Mouse (Mus musculus) liver, embryonic 14.5 days (tissue): Measurements from ENCODE around the gene Tas2r115.

ENCODE experiments used
- CTCF ChIP-seq: IDR thresholded peaks from 2 replicates; pipeline ENCODE4 v1.5.1; 2016; ENCODE audit warnings: antibody characterized with exemption, low read depth, control low read depth
- EP300 ChIP-seq: IDR thresholded peaks from 2 replicates; pipeline ENCODE4 v1.6.1; 2016; ENCODE audit warnings: antibody characterized with exemption, low read depth

DNA sequence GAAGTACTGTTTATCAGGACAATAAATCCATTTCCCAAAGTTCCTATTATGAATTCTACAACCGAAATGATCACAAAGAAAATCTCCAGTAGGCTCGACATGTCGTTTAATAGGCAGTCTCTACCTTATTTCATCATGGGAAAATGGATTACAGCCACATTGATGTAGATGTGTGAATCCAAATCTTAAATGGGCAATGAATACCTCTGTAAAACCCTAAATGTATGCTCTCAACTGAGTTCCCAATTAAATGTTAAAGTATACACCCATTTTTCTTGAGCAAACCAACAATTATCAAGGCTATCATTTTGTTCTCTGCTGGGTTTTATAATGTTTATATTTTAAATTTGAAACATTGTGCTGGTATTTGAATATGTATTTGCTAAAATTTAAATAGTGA, 26.0 kb downstream of the Tas2r115 start, which contains the start of gene Tas2r122:
- TF ChIP-seq EP300 (no peak), CTCF (no peak)
